Mouse (Mus musculus) cortical plate, adult 2 months (tissue): Measurements from ENCODE around the gene Uba1.

Experiments
- CTCF ChIP-seq: fragments of 200-500 bp; IDR thresholded peaks from 2 replicates; pipeline ENCODE4 v1.5.1; 2011; ENCODE audit warnings: mild to moderate bottlenecking, control low read depth, low read length; ENCODE audit not compliant: insufficient read depth; ENCODE audit errors: extremely low read depth
- POLR2A ChIP-seq: fragments of 200-500 bp; IDR thresholded peaks from 2 replicates; pipeline ENCODE4 v1.6.1; 2011; ENCODE audit warnings: mild to moderate bottlenecking, low read length, control low read depth; ENCODE audit not compliant: insufficient read depth; ENCODE audit errors: extremely low read depth

- TF ChIP-seq CTCF (no peak), POLR2A (peak; percentile 33; the same call in 1 of the 2 replicates)
These were observed 29.5 kb downstream of the Uba1 start, which contains the start of gene Cdk16 for GRCm38 (mm10) chrX:20687519-20688067.
